Mouse (Mus musculus) retina, embryonic 14.5 days (tissue): Measurements from ENCODE around the gene Spa17.

ENCODE experiments used
- DNase-seq: peaks from one replicate; pipeline ENCODE4 v3.0.0-alpha.2; 2015; ENCODE audit warnings: low spot score

Spa17 gene

DNA sequence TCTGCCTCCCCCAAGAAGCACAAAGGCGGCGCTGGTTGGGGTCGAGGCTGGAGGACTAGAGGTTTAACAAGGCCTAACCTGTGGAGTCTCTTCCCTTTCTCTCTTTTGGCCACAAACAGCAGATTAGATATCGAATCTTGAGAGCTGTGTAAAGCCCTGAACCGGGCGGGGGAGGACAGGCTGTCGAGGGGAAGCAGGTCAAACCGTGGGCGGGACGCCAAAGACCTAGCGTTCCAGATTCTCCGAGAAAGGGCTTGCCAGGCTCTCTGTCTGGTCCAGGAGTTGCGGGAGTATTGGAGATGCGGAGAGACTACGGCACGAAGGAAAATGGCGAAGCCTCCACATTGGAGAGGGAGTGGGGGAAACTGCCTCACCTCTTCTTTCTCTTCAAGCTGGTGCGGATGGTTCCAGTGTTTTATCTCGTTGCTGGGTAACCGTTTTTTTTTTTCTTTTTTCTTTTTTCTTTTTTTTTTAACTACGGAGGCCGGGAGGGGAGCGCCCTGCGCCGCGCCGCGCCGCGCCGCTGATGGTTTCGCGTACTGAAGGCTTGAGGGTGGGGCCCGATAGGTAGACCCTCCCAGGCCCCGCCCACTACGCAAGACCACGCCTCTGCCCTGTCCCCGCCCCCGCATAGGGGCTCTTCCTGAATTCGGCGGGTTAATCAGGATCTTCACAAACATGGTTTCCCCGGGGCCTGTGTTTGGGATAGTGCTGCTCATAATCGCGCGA, at the start of gene Spa17:
Spa17 (minus strand) TSS at position 541 of the 729 bp plus-strand sequence.
- peak; percentile 91 for DNase-seq

DNA sequence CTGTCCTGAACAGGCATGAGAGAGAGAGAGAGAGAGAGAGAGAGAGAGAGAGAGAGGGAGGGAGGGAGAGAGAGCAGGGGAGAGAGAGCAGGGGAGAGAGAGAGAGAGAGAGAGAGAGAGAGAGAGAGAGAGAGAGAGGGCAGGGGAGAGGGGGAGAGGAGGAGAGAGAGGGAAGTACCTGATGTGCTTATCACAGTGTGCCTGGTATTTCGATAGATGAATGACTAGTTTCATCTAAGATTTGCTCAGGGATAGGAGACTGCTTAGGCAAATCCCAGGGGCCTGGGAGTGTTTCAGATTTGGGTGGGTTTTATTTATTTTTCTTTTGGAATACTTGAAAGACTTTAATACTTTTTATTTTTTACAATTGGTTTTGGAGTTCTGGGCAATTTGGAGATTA, 49.7 kb upstream of the Spa17 start:
- no peak for DNase-seq

DNA sequence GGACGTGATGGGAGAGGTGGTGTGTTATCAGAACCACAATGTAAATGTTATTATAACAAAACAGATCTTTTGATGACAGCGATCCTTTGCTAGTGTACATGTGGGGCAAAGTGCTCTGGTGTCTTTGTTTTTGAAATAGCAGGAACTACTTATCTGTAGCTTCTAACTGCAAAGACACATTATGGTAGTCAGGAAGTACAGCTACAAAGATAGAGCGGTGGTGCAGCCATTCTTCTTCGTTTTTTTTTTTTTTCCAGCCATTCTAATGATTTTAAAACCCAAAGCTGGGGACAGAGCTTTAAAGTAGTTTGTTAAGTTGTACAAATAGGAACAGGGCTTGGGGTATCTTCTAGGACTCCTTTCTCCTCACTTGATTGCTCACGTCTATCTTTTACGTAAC, 45.9 kb upstream of the Spa17 start:
- DNase-seq = no peak

DNA sequence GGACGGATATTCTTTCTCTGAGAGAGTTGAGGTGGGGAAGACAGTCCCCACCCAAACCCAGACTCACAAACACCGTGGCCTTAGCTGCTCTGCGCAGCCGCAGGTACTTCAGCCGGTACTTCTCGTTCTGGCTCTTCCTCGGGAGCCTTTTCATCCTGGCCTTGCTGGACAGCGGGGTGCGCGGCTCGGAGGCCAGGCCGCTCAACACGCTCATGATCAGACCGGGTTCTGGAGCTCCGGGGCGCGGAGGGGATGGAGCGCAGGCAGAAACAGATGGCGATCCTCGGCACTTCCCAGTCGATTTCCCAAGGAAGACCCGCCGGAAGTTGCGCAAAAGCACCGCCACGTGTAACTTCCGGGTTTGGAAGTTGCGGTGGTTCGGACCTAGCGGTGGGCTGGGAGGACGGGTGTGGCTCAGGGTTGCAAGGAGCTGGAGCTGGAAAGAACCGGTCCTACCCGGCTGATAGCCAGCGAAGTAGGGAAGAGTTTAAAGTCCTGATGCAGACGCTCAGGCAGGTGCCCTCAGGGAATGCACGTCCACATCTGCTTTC, 43.5 kb upstream of the Spa17 start, which contains the start of gene Tbrg1:
Tbrg1 (minus strand) TSS at position 382 of the 551 bp plus-strand sequence.
- peak; percentile 82 for DNase-seq

DNA sequence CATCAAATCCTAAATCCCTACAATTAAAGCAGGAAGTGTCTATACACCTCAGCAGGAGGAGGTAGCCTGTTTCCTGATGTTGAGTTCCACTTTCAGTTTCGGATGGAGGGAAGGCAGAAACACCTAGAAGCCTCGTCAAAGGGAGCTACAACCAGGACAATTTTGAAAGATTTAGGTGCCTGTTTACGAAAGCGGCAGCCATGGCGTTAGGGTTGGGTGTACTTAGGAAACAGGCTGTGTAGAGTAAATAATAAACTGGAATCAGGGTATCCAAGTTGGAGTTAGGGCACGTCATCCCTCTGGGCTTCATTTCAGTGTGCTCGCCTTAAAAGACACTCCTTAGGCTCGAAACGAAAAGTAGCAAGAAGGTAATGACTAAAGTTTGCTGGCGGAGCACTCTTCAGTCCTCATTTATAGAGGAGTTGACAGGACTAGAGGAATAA, 42.9 kb upstream of the Spa17 start:
- peak; percentile 7 for DNase-seq

DNA sequence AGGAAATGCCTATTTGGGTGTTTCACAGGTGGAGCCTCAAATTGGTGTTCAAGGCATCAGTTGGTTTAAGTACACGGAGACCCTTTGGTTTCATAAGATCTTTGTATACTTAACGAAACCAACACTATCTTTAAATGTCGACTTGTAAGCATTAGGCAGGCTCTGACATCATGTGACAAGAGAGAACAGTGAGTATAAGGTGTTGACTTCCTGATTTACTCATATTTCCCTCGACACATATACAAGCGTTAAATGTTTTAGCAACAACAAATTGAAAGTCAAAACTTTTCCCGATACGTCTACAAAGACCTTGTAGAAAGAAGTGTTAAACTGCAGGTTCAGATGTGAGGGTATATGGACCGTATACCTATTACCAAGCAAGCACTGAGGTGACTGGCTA, 42.4 kb upstream of the Spa17 start:
- DNase-seq = no peak

DNA sequence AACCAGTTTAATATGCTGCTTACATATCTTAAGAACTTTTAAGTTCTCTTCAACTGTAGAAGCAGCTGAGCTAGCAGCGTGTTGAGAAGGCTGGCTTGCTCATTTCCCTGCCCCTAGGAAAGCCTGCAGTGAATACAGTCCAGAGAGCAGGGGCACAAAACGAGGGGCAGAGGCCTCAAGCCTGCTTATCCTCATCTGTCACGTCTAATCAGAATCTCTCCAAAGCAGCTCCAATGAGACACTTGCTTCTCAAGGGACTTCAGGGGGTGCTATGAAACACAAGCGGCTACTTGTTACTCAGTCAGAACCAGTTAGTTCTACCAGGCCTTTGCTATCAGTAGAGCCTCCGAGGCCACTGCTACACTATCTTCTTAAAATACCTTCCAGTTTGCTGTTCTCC, 40.3 kb upstream of the Spa17 start:
- DNase-seq = peak; percentile 61

DNA sequence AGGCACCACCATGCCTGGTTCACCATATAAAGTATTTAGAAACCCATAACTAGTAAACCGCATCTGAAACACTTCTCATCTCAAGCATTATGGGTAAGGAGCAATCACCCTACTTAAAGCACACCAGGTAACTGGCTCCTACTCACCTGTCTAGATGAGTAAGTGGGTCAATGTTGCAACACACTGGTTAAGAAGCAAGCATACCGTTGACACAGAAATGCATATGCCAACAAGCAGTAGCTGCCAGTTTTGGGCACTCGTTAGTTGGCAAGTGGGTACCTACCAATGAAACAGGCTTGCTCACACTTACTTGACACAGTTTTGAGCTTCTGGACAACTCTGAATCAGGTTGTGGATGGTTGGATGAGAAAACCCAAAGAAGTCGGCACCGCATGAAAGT, 37.1 kb upstream of the Spa17 start:
- DNase-seq = no peak

DNA sequence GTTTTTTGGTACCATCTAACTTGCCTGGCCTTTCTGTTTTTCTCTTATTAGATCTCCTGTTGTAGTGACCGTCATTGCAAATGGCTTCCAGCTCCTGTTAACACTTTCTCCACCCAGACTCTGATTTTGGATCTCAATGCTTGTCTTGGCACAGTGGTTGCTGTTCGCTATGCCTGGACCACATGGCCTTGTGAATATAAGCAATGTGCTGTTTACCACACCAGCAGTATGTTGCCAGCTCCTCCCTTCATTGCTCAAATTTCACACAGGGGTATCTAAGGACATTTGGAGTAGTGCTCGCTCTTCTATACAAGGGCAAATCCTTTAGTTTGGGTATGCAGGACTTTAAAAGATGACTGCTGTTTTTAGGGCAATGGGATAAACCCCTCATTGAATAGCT, 32.7 kb upstream of the Spa17 start:
- DNase-seq = no peak

DNA sequence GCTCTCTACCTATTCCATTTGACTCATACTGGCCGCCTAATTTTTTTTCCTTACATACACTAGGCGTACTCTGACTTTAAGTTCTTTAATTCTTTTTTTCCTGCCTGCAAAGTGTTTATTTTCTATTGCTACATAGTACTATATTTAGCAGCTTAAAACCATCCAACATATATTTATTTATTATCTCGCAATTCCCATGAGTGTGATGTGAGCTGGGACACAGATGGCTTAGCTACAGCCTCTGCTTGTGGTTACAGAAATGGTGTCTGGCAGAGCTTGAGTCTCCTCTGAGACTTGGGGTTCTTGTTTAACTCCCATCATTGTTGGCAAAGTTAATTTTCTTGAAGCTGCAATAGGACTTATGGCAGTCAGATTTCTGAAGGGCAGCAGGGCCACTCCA, 25.2 kb upstream of the Spa17 start:
- no peak for DNase-seq

DNA sequence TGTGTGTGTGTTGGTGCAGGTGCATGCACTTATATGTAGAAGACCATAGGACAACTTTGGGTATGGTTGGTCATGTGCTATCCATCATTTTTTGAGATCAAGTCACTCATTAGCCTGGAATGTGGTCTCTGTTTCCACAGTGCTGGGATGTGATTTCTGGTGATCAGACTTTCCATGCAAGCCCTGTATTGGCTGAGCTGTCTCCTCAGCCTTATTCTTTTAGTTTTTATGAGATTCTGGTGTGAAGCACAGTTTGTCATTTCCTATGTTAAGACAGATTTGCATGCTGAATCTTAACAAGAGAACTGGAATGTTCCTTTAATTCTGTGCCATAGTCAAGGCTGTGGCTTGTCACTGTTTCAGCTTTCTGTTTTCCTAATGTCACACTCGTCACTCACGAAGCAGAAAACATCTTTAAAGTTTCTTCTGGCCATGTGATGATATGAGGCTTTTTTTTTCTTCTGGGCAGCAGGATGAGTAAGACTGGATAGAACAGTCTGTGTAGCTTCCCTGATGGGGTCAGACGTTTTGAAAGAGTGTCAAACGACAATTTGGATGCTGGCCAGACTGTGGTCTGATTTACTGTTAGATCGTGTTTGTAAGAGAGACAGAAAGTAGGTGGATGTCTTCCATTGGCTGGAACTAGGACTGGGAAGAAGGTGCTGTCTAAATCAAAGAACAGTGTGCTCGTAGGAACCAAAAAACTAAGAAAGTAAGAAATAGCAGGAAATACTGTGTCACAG, 23.4 kb upstream of the Spa17 start:
- no peak for DNase-seq

DNA sequence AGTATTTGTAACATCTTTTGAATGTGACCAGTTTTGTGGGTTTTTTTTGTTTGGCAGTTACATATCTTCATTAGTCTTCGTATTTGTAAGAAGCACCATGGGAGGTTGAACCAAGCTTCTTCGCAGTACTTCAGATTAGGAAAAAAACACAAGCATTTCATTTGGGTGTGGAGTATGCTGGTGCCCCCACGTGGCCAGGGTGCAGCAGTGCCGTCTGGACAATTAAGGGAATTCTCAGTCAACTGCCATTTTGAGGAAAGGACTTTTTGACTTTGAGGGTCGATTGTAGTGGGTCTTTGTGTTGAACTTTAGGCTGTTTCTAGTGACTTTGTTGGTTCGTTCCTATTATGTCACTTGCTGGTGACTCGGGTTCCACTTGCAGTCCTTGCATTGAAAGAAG, 22.8 kb upstream of the Spa17 start:
- DNase-seq = peak; percentile 69

DNA sequence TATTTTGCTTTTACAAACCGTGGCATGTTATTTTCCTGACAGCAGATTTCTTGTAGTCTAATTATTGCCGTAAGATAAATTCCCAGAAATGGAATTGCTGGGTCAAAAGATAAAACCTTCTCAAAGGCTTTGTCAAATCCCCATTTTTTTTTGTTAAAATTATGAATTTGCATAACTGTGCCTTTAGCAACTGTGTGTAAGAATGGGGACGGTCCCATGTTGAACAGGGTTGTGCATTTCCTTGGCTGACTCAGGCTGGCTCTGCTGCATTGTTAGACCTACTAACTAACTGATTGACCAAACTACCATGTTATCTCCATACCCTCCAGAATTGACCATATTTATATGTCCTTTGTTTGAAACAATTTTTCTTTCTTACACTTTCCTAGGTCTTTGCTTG, 20.7 kb upstream of the Spa17 start:
- no peak for DNase-seq

DNA sequence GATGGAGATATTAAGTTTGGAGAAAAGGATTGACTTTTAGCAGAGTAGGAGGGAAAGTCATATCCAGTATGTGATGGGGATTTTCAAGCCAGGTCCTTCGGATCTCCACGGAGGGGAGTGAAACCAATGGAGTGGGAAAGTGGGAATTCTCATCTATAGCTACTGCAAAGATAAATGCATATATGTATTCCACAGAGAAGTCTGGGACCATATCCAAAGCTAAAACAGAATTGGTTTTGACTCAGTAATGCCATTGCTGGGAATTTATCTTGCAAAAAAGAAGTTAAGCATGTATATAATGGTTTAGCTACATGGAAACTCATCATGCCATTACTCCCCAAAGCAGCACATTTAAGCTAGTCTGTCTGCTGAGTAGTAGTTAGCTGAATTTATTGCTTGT, 18.8 kb upstream of the Spa17 start:
- DNase-seq = no peak

DNA sequence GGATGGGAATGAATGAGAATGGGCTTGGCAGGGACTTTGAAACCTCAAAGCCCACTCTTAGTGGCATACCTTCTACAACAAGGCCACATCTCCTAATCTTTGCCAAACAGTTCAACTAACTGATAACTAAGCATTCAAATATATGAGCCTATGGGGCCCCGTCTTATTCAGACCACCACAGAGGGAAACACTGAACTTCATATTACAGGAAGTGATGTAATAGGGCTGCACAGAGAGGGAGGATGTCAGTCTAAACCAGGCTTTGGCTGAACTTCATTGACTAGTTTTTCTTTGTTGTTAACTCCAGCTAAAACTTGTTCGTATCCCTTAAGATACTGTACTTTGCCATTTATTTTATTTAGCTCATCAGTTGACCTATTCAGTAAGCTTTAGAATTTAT, 16.4 kb upstream of the Spa17 start:
- DNase-seq = no peak

DNA sequence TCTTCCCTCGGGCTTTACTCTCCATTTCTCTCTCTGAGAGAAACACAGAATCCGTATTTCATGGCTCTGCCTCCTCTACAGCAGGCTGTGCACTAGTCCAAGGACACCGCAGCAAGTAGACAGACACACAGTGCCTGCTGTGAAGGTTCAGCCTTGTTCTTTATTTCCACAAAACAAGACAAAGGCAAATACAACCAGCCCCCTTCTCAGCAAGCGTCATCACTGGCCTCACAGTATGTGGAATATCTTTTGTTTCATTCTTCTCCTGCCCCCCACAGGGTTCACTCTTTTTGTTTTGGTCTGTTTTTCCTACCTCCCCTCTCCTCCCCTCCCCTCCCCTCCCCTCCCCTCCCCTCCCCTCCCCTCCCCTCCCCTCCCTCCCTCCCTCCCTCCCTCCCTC, 15.1 kb upstream of the Spa17 start:
- no peak for DNase-seq

DNA sequence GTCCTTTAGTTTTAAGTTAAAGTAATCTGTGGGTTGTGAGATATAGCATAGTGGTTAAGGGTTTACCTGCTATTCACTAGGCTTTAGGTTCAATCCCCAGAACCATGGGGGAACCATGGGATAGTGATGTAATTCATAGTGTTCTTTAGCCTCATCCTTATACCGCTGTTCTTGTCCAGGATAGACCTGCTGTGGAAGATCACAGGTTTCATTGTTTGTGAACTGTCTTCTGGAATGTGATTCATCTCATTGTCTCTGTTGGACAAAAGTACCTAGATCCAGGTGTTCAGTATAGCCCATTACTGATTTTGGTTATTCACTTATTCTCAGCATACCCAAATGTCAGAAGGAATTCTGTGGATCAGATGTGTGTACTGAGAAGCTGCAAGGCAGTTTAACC, 13.7 kb upstream of the Spa17 start:
- DNase-seq = no peak

DNA sequence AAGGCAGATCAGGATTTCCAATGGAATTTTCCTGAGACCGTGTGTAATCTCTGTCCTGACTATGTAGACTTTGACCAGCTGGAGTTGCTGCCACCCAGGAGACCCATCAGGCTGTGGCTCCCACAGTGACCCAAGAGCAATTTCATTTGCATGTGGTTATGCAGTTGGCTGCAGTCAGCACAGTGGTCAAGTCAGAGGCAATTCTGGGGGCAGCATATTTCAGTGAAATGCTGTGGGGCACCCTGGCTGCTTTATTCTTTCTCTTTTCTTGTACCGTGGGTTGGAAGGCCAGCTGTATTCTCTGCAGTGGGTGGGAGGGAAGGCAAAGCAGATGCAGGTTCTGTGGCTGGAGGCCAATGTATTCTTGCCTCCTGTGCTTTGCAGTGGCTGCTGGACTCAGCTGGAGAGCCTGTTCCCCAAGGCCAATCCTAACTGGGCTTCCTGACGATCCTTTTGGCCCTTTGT, 12.6 kb upstream of the Spa17 start:
- peak; percentile 3 for DNase-seq

DNA sequence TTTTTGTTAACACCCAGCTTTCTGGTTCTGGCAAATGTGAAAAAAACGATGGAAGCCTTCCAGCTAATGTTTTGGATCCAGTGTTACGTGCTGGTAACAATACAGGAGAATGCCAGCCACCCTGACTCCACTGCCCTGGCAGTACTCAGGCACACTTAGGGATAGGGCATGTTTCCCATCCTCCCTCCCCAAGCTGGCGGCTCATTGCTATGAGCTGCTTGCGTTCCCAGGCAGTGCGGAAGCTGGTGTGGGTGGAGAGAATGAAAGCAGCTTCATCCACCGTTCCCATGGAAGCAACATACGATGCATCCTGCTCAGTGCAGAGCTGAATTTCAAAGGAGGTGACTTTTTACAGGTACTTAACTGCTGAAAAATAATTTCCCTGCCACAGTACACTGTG, 12.1 kb upstream of the Spa17 start:
- peak; percentile 3 for DNase-seq

DNA sequence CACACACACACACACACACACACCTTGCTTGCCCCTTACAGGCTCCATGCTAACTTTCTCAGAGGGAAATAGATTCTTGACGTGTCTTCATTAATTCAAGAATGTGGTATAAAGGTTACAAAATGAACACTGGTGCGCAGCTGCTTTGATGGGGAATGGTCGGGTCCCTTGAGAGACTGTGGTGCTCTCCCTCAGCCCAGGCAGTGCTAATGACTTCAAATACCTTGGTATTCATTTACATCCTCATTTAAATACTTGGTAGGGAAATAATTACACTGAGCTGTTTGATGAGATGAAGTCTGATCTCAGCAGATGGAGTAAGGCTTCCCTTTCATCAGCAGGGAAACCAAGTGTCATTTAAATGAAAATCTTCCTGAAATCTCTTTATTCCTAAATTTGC, 11.6 kb upstream of the Spa17 start:
- DNase-seq = no peak

DNA sequence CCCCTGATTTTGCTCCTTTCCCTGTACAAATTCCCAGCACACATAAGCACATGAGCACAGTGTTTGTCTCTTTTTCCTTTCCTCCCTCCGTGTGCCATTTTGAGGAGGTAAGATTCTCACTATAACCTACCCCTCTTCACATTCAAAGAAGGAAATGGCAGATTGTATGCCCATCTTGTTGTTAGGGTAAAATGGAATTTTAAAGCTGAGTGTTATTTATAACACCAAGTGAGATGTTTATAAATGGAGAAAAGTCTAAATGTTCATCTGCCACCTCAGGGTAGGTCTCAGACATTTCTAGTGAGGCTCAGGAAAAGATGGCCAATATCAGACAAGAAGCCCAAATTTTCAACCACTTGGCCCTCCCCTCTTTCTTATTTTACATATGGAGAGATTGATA, 11.0 kb upstream of the Spa17 start:
- no peak for DNase-seq

DNA sequence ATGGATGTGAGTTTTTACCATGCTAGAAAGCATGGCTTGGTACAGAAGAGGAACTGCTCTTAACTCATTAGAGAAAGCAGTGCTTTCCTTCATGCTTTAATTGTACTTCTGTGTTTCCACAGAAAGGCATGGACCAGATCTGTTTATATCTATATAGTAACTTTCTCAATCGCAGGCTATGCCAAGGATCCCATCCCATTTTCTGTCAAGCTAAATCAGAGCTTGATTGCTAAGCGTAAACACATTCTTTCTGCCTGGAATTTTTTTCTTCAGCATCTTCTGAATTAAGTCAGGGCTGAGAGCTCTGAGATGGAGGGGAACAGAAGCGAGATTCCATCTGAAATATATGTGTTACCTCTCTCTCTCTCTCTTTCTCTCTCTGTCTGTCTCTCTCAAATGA, 10.5 kb upstream of the Spa17 start:
- DNase-seq = no peak

DNA sequence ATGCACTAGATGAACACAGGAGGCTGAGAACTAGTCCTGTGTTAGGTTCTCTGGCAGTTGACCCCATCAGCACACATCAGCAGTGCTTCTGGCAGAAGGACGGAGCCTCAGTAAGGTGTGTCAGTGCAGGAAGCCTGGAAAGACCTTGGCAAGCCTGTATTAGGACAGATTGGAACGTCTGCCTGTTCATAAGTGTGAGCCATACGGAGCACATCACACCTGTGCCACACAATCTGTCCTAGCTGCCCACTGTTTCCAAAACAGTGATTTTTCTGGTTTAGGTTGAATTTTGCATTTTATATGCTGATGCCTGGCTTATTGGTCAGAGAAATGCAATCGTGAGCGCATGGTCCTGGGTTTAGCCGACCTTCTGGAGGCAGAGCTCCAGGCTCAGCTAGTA, 7.8 kb upstream of the Spa17 start:
- DNase-seq = no peak
